Mouse (Mus musculus): ENCODE measurements at regions not wholly inside any gene's neighbourhood (a gene's known extent, or its start where the extent isn't known, plus 50 kb on each side); places are given as distances from the start of the nearest gene placed in this dataset.

- no peak for DNase-seq (ENCODE audit: low spot score)
These were observed 82.2 kb downstream of the Il20rb start for GRCm38 (mm10) chr9:100404426-100404825.

GRCm38 (mm10) chr9:100400366-100400765, 86.2 kb downstream of the Il20rb start:
- DNase-seq (ENCODE audit: low spot score) = no peak

- no peak for DNase-seq (ENCODE audit: low spot score)
These were observed 90.2 kb downstream of the Il20rb start for GRCm38 (mm10) chr9:100396340-100396910.

- peak; percentile 56 for DNase-seq (ENCODE audit: low spot score)
These were observed 90.9 kb downstream of the Il20rb start for GRCm38 (mm10) chr9:100395711-100396110.

- DNase-seq (ENCODE audit: low spot score) = no peak
These were observed 92.0 kb downstream of the Il20rb start for GRCm38 (mm10) chr9:100394632-100395031.

- DNase-seq (ENCODE audit: low spot score) = no peak
These were observed 92.4 kb downstream of the Il20rb start for GRCm38 (mm10) chr9:100394166-100394565.

GRCm38 (mm10) chr9:100392262-100392661, 94.3 kb downstream of the Il20rb start:
- no peak for DNase-seq (ENCODE audit: low spot score)

- no peak for DNase-seq (ENCODE audit: low spot score)
These were observed 94.9 kb downstream of the Il20rb start for GRCm38 (mm10) chr9:100391566-100392213.

GRCm38 (mm10) chr9:100388393-100388792, 98.2 kb downstream of the Il20rb start:
- DNase-seq (ENCODE audit: low spot score) = no peak

- DNase-seq (ENCODE audit: low spot score) = no peak
These were observed 99.4 kb downstream of the Il20rb start for GRCm38 (mm10) chr9:100387171-100387685.

- peak; percentile 31 for DNase-seq (ENCODE audit: low spot score)
These were observed 104.1 kb downstream of the Il20rb start for GRCm38 (mm10) chr9:100382492-100382891.

- no peak for DNase-seq (ENCODE audit: low spot score)
These were observed 116.7 kb downstream of the Il20rb start for GRCm38 (mm10) chr9:100369921-100370320.

GRCm38 (mm10) chr9:100366816-100367215, 119.8 kb downstream of the Il20rb start:
- DNase-seq (ENCODE audit: low spot score) = no peak

GRCm38 (mm10) chr9:100359934-100360716, 126.5 kb downstream of the Il20rb start:
- no peak for DNase-seq (ENCODE audit: low spot score)

- DNase-seq (ENCODE audit: low spot score) = no peak
These were observed 129.0 kb downstream of the Il20rb start for GRCm38 (mm10) chr9:100357553-100357952.

- no peak for DNase-seq (ENCODE audit: low spot score)
These were observed 145.8 kb downstream of the Il20rb start for GRCm38 (mm10) chr9:100340796-100341195.

GRCm38 (mm10) chr9:100307765-100308164, 178.8 kb downstream of the Il20rb start:
- DNase-seq (ENCODE audit: low spot score) = no peak

- DNase-seq (ENCODE audit: low spot score) = no peak
These were observed 179.2 kb downstream of the Il20rb start for GRCm38 (mm10) chr9:100307364-100307763.

GRCm38 (mm10) chr9:100303762-100304161, 182.8 kb downstream of the Il20rb start:
- no peak for DNase-seq (ENCODE audit: low spot score)

GRCm38 (mm10) chr9:100301613-100302012, 185.0 kb downstream of the Il20rb start:
- no peak for DNase-seq (ENCODE audit: low spot score)

GRCm38 (mm10) chr9:100277361-100277760, 209.2 kb downstream of the Il20rb start:
- DNase-seq (ENCODE audit: low spot score) = no peak

- DNase-seq (ENCODE audit: low spot score) = no peak
These were observed 219.8 kb downstream of the Il20rb start for GRCm38 (mm10) chr9:100266528-100267387.
